Comparison of ENCODE assay signal across 11 mouse cellular contexts in genomic region chr16:91441811-91442240, GRCm38 (mm10). TPM values are rescaled to one million over a fixed set of nuclear protein-coding genes. Genes with fewer than 3 reads are reported as not detected.
DNase-seq lines count a peak whose midpoint lies in the region; ATAC-seq and TF ChIP-seq lines count a peak whose summit lies in the region.
"Had no signal": no experiment of that assay in that cellular context is flagged by ENCODE, and none has a peak within 500 bp of the region (broad histone marks: within the 10 kb centered on the region; RNA-seq: fewer than 3 reads in every experiment).

No protein-coding gene starts in this region.

- intact Hi-C loops in left cerebral cortex, postnatal 25 days (cut with DNase I) = loop anchor here (1.0 to 5.0 kb wide), 2 partner anchors 58 to 70 kb away; partner anchors contain the start of gene Ifnar2

- no peak overlapping the region for H3K9ac ChIP-seq in kidney, embryonic 16.5 days (replicated peaks; ENCODE audit: low read length)
- H3K9ac ChIP-seq in intestine, postnatal 0 days (ENCODE audit: low read depth, low read length) = no peak overlapping the region
- H3K9ac ChIP-seq in midbrain, postnatal 0 days (replicated peaks; ENCODE audit: low read length, poor library complexity, severe bottlenecking) = no peak overlapping the region
- no peak overlapping the region for H3K9ac ChIP-seq in midbrain, embryonic 13.5 days (replicated peaks)

- no peaks in the 10 kb centered on the region for H3K4me1 ChIP-seq in kidney, embryonic 16.5 days (ENCODE audit: insufficient read depth, low read length)
- no peaks in the 10 kb centered on the region for H3K4me1 ChIP-seq in intestine, postnatal 0 days (replicated peaks; ENCODE audit: control insufficient read depth, insufficient read depth, low read length)
- H3K4me1 ChIP-seq in spleen, adult 2 months (ENCODE audit: control insufficient read depth, insufficient read depth, insufficient read length) = peaks cover 16% of the 10 kb centered on the region; the same call in 1 of the 2 replicates
- H3K4me1 ChIP-seq in midbrain, postnatal 0 days (ENCODE audit: insufficient read depth, low read length) = no peaks in the 10 kb centered on the region
- no peaks in the 10 kb centered on the region for H3K4me1 ChIP-seq in midbrain, embryonic 13.5 days (replicated peaks)

- H3K4me3 ChIP-seq in kidney, embryonic 16.5 days (ENCODE audit: low read length) = no peak overlapping the region
- H3K4me3 ChIP-seq in intestine, postnatal 0 days (ENCODE audit: low read depth, low read length) = no peak overlapping the region
- H3K4me3 ChIP-seq in spleen, adult 2 months (ENCODE audit: extremely low read depth, insufficient read depth, insufficient read length) = no peak overlapping the region
- no peak overlapping the region for H3K4me3 ChIP-seq in midbrain, postnatal 0 days (ENCODE audit: low read depth, low read length)
- no peak overlapping the region for H3K4me3 ChIP-seq in midbrain, embryonic 13.5 days (replicated peaks)

- H3K27me3 ChIP-seq in kidney, embryonic 16.5 days (ENCODE audit: insufficient read depth, low read length) = no peaks in the 10 kb centered on the region
- no peaks in the 10 kb centered on the region for H3K27me3 ChIP-seq in intestine, postnatal 0 days (replicated peaks; ENCODE audit: control insufficient read depth, insufficient read depth, low read length)
- H3K27me3 ChIP-seq in spleen, adult 2 months (ENCODE audit: control insufficient read depth, insufficient read depth, low read length) = no peaks in the 10 kb centered on the region
- no peaks in the 10 kb centered on the region for H3K27me3 ChIP-seq in midbrain, postnatal 0 days (ENCODE audit: insufficient read depth, low read length)
- H3K27me3 ChIP-seq in midbrain, embryonic 13.5 days = no peaks in the 10 kb centered on the region

- 83% methylated on average over 7 of the region's 7 CpGs for WGBS in kidney, embryonic 16.5 days
- 42% methylated on average over 7 of the region's 7 CpGs for WGBS in intestine, postnatal 0 days
- WGBS in spleen, adult 2 months = 63% methylated on average over 7 of the region's 7 CpGs
- WGBS in midbrain, postnatal 0 days = 78% methylated on average over 7 of the region's 7 CpGs
- 86% methylated on average over 7 of the region's 7 CpGs for WGBS in midbrain, embryonic 13.5 days

- no peak for TF ChIP-seq CTCF in intestine, postnatal 0 days (IDR thresholded peaks at IDR 0.05; ENCODE audit: low read depth)
- TF ChIP-seq CTCF in spleen, adult 2 months (IDR thresholded peaks at IDR 0.05; ENCODE audit: extremely low read depth, insufficient read depth, insufficient read length, insufficient replicate concordance) = no peak
- TF ChIP-seq CTCF in midbrain, postnatal 0 days (IDR thresholded peaks at IDR 0.05) = no peak

- H3K36me3 ChIP-seq in kidney, embryonic 16.5 days (ENCODE audit: insufficient read depth, low read length) = no peaks in the 10 kb centered on the region
- H3K36me3 ChIP-seq in intestine, postnatal 0 days (ENCODE audit: control insufficient read depth, insufficient read depth) = no peaks in the 10 kb centered on the region
- H3K36me3 ChIP-seq in spleen, adult 2 months (ENCODE audit: control insufficient read depth, insufficient read depth, low read length) = no peaks in the 10 kb centered on the region
- H3K36me3 ChIP-seq in midbrain, postnatal 0 days (ENCODE audit: insufficient read depth, low read length) = no peaks in the 10 kb centered on the region
- no peaks in the 10 kb centered on the region for H3K36me3 ChIP-seq in midbrain, embryonic 13.5 days

- no peak for DNase-seq in kidney, adult 11 months
- DNase-seq in c-Kit-positive CD71-positive TER-119-negative erythroid progenitor cells, embryonic 14.5 days (ENCODE audit: low read depth) = peak; percentile 92
- no peak for DNase-seq in spleen, adult 2 months (ENCODE audit: low read depth in 1 of 2, low spot score in 2 of 2)
- DNase-seq in left cerebral cortex, postnatal 25 days (ENCODE audit: low spot score in 2 of 2) = no peak
- no peak for DNase-seq in midbrain, postnatal 0 days (ENCODE audit: low spot score)

- no peak overlapping the region for H3K27ac ChIP-seq in kidney, embryonic 16.5 days (ENCODE audit: low read length)
- peak overlapping the region; percentile 41; the same call in 1 of the 2 replicates for H3K27ac ChIP-seq in intestine, postnatal 0 days (ENCODE audit: low read depth, low read length)
- H3K27ac ChIP-seq in spleen, adult 2 months (ENCODE audit: insufficient read depth, low read length) = peak overlapping the region; percentile 76
- no peak overlapping the region for H3K27ac ChIP-seq in midbrain, postnatal 0 days (ENCODE audit: low read depth, low read length)
- H3K27ac ChIP-seq in midbrain, embryonic 13.5 days = no peak overlapping the region

- no peak for TF ChIP-seq POLR2A in spleen, adult 2 months (IDR thresholded peaks at IDR 0.05; ENCODE audit: low read depth, low read length)

- H3K4me2 ChIP-seq in kidney, embryonic 16.5 days (replicated peaks; ENCODE audit: low read depth, low read length) = no peak overlapping the region
- no peak overlapping the region for H3K4me2 ChIP-seq in intestine, postnatal 0 days (replicated peaks; ENCODE audit: low read depth)
- no peak overlapping the region for H3K4me2 ChIP-seq in midbrain, postnatal 0 days (ENCODE audit: low read depth, low read length, poor library complexity, severe bottlenecking)
- H3K4me2 ChIP-seq in midbrain, embryonic 13.5 days (replicated peaks) = no peak overlapping the region

- H3K9me3 ChIP-seq in kidney, embryonic 16.5 days (ENCODE audit: low read length) = no peaks in the 10 kb centered on the region
- no peaks in the 10 kb centered on the region for H3K9me3 ChIP-seq in intestine, postnatal 0 days (ENCODE audit: control insufficient read depth)
- no peaks in the 10 kb centered on the region for H3K9me3 ChIP-seq in midbrain, postnatal 0 days (ENCODE audit: low read length)
- no peaks in the 10 kb centered on the region for H3K9me3 ChIP-seq in midbrain, embryonic 13.5 days

- ATAC-seq in kidney, embryonic 16.5 days (ENCODE audit: low FRiP score, low TSS enrichment) = peak; percentile 51; the same call in 1 of the 2 replicates
- ATAC-seq in intestine, postnatal 0 days = peak; percentile 87
- ATAC-seq in midbrain, postnatal 0 days (ENCODE audit: low FRiP score) = no peak
- no peak for ATAC-seq in midbrain, embryonic 13.5 days
- ATAC-seq: midbrain, embryonic 16.5 days had no signal

RNA-seq across cellular contexts. Expression of gene Il10rb, which starts 35.9 kb away (rescaled TPM):
- polyA plus RNA-seq in kidney, embryonic 16.5 days (2015; fragmentation: Nextera tagmentation; extraction: Ambion mirVana) = 38.8 and 45.1 TPM in 2 replicates
- 123 and 124 TPM in 2 replicates for polyA plus RNA-seq in intestine, postnatal 0 days (2015; fragmentation: Nextera tagmentation; extraction: Ambion mirVana)
- polyA plus RNA-seq in spleen, adult 2 months (2012; rRNA removed) = 40.0 and 43.8 TPM in 2 replicates
- total RNA-seq in left cerebral cortex, postnatal 25 days (2021) = 1 to 10 TPM; 9.1 to 9.7 TPM
- 5.5 and 7.5 TPM in 2 replicates for total RNA-seq in midbrain, postnatal 0 days (2014; rRNA removed)
- 10.5 and 12.8 TPM in 2 replicates for polyA plus RNA-seq in midbrain, postnatal 0 days (2015; fragmentation: Nextera tagmentation; extraction: Ambion mirVana)
- 7.1 and 7.6 TPM in 2 replicates for polyA plus RNA-seq in midbrain, embryonic 13.5 days (2015; fragmentation: Nextera tagmentation; extraction: Ambion mirVana)

RNA-seq across cellular contexts. Expression of gene Ifnar1, which starts 43.2 kb away (rescaled TPM):
- 67.3 and 71.8 TPM in 2 replicates for polyA plus RNA-seq in kidney, embryonic 16.5 days (2015; fragmentation: Nextera tagmentation; extraction: Ambion mirVana)
- 18.2 and 21.6 TPM in 2 replicates for polyA plus RNA-seq in intestine, postnatal 0 days (2015; fragmentation: Nextera tagmentation; extraction: Ambion mirVana)
- polyA plus RNA-seq in spleen, adult 2 months (2012; rRNA removed) = 22.3 and 25.4 TPM in 2 replicates
- 10 to 100 TPM; 53.6 to 56.1 TPM for total RNA-seq in left cerebral cortex, postnatal 25 days (2021)
- total RNA-seq in midbrain, postnatal 0 days (2014; rRNA removed) = 61.1 and 78.9 TPM in 2 replicates
- 30.9 and 32.4 TPM in 2 replicates for polyA plus RNA-seq in midbrain, postnatal 0 days (2015; fragmentation: Nextera tagmentation; extraction: Ambion mirVana)
- polyA plus RNA-seq in midbrain, embryonic 13.5 days (2015; fragmentation: Nextera tagmentation; extraction: Ambion mirVana) = 54.7 and 55.2 TPM in 2 replicates

RNA-seq across cellular contexts. Expression of gene Gm21970, which starts 50.3 kb away (rescaled TPM):
- not detected in 2 replicates for polyA plus RNA-seq in kidney, embryonic 16.5 days (2015; fragmentation: Nextera tagmentation; extraction: Ambion mirVana)
- not detected in 2 replicates for polyA plus RNA-seq in intestine, postnatal 0 days (2015; fragmentation: Nextera tagmentation; extraction: Ambion mirVana)
- not detected in 2 replicates for polyA plus RNA-seq in spleen, adult 2 months (2012; rRNA removed)
- not detected for total RNA-seq in left cerebral cortex, postnatal 25 days (2021)
- total RNA-seq in midbrain, postnatal 0 days (2014; rRNA removed) = not detected in 2 replicates
- polyA plus RNA-seq in midbrain, postnatal 0 days (2015; fragmentation: Nextera tagmentation; extraction: Ambion mirVana) = not detected in 2 replicates
- polyA plus RNA-seq in midbrain, embryonic 13.5 days (2015; fragmentation: Nextera tagmentation; extraction: Ambion mirVana) = not detected in 2 replicates
- total RNA-seq: left cerebral cortex, postnatal 10 days had no signal
- polyA plus RNA-seq: kidney, adult 2 months; midbrain, embryonic 16.5 days had no signal

Comparison
In these comparisons a context has a peak if more than half of its experiments do, and no peak if none do; other contexts are left out.
1. ATAC-seq: peak in kidney, embryonic 16.5 days (single experiment) and intestine, postnatal 0 days (single experiment); none in midbrain, postnatal 0 days (single experiment) and midbrain, embryonic 13.5 days (single experiment).
2. H3K27ac ChIP-seq: peak in intestine, postnatal 0 days (single experiment) and spleen, adult 2 months (single experiment); none in kidney, embryonic 16.5 days (single experiment), midbrain, postnatal 0 days (single experiment) and midbrain, embryonic 13.5 days (single experiment).